Mouse (Mus musculus) liver, embryonic 14.5 days (tissue): ENCODE data around the gene Bnc1.

ENCODE experiments used
- CTCF ChIP-seq: IDR thresholded peaks from 2 replicates; pipeline ENCODE4 v1.5.1; 2016; ENCODE audit warnings: antibody characterized with exemption, low read depth, control low read depth
- EP300 ChIP-seq: IDR thresholded peaks from 2 replicates; pipeline ENCODE4 v1.6.1; 2016; ENCODE audit warnings: antibody characterized with exemption, low read depth

DNA sequence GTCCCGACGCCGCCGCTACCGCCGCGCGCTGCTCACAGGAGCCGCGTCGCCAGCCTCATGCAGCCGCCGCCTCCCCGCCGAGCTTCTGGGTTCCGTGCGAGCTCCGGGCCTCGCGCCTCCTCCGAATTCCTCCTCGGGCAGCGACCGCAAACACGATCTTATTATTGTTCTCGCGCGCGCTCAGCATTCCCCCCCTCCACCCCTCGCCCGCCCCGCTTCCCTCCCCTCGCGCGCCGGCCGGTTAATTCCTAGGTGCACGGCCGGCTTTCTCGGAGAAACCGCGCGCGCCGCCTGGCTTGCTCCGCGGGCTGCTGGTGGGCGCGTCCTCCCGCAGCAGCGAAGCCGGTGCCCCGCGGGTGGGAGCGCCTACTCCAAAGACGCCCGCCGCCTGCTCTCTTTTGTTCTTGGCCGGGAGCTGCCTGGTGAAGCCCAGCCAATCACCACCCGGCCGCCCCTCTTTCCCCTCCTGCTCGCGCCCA is 57.8 kb downstream of the Bnc1 start, which contains the start of gene Hdgfl3:
- TF ChIP-seq EP300: no peak
- TF ChIP-seq CTCF: no peak
